Mouse (Mus musculus): ENCODE data around the gene Prr3. TPM values are rescaled to one million over a fixed set of nuclear protein-coding genes. Genes with fewer than 3 reads are reported as not detected.
A peak's percentile ranks its signal among the peaks of the same experiment; 100 is the strongest.
"Not testable (repeated sequence)": the region's sequence is repeated elsewhere in the genome, so short reads cannot be mapped to it uniquely, and the experiment has no call there.

Prr3 gene
- polyA plus RNA-seq, 1 experiment from 2014 or later: 37.7 TPM

- no peak overlapping the region for H3K4me3 ChIP-seq (ENCODE audit: low read depth, low read length)
- H3K4me1 ChIP-seq (ENCODE audit: control insufficient read depth, insufficient read depth, low read length): no peaks in the 10 kb centered on the region
- no peak overlapping the region for H3K4me2 ChIP-seq (ENCODE audit: low read depth, low read length)
- no peak overlapping the region for H3K9ac ChIP-seq (replicated peaks; ENCODE audit: low read length)
- H3K27ac ChIP-seq (replicated peaks; ENCODE audit: low read depth, low read length): no peak overlapping the region
- WGBS: 92% methylated on average over 9 of the region's 9 CpGs
- H3K36me3 ChIP-seq (replicated peaks; ENCODE audit: control insufficient read depth, insufficient read depth, low read depth, low read length): no peaks in the 10 kb centered on the region
- ATAC-seq (replicated peaks; ENCODE audit: insufficient number of reproducible peaks, low FRiP score, low TSS enrichment, low read depth): no peak
- no peaks in the 10 kb centered on the region for H3K9me3 ChIP-seq (replicated peaks; ENCODE audit: control insufficient read depth, low read length)
- no peaks in the 10 kb centered on the region for H3K27me3 ChIP-seq (ENCODE audit: control insufficient read depth, insufficient read depth, low read length)
- no peak for DNase-seq (ENCODE audit: low spot score)
These were observed 42.1 kb upstream of the Prr3 start for GRCm38 (mm10) chr17:36022098-36022497.

- no peak overlapping the region for H3K27ac ChIP-seq (replicated peaks; ENCODE audit: low read depth, low read length)
- no peak for ATAC-seq (replicated peaks; ENCODE audit: insufficient number of reproducible peaks, low FRiP score, low TSS enrichment, low read depth)
- 89% methylated on average over 1 of the region's 1 CpGs for WGBS
These were observed 41.3 kb upstream of the Prr3 start for GRCm38 (mm10) chr17:36021309-36021708.

DNA sequence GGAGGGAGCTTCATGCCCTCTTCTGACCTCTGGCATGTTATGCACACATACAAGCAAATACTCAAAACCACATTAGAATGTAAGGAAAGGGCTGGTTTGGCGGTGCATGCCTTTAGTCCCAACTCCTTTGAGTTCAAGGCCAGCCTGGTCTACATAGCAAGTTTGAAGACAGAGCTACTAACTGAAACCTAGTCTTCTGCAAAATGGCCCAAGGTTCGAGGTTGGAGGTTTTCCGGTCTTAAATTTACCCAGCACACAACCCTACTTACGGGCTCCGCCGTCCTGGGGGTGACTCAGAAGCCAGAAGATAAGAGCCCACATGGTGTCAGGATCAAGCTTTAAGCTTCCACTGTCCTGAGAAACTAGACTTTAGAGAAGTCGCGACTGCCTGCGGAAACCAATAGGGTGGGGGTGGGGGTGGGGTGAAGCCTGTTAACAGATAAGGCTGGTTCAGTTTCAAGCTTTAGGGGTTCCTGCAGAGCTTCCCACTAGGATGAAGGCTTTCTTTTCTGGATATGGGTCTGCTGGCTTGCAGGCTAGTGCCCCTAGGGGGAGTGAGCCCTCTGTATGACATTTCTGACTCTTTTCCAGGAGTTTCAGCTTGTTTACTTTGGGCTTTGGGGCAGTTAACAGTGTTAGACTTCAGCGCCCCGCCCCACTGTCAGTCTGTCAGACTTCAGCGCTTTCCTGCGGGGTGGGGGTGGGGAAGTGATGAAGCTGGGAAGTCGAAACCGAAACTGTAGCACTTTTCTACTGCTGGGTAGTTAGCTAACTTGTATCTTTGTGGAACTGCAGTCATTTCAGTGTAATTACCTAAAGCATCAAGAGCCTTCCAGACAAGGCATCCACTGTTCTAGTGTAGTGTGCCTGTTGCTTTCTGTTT, 40.4 kb upstream of the Prr3 start, which contains the start of gene H2-T24:
TSS of gene H2-T24 (minus strand) at position 370 of the 883 bp plus-strand sequence.
- Histone ChIP-seq H3K9me3 (replicated peaks; ENCODE audit: control insufficient read depth, low read length) (no peaks in the 10 kb centered on the region), H3K4me1 (ENCODE audit: control insufficient read depth, insufficient read depth, low read length) (no peaks in the 10 kb centered on the region), H3K36me3 (replicated peaks; ENCODE audit: control insufficient read depth, insufficient read depth, low read depth, low read length) (no peaks in the 10 kb centered on the region), H3K27me3 (ENCODE audit: control insufficient read depth, insufficient read depth, low read length) (no peaks in the 10 kb centered on the region), H3K4me2 (ENCODE audit: low read depth, low read length) (no peak within 1 kb of the TSS), H3K27ac (replicated peaks; ENCODE audit: low read depth, low read length) (no peak within 1 kb of the TSS), H3K9ac (replicated peaks; ENCODE audit: low read length) (no peak within 1 kb of the TSS), H3K4me3 (ENCODE audit: low read depth, low read length) (no peak within 1 kb of the TSS)
- WGBS: 41% methylated on average over 15 of the region's 15 CpGs
- ATAC-seq (replicated peaks; ENCODE audit: insufficient number of reproducible peaks, low FRiP score, low TSS enrichment, low read depth): no peak; the same call in 1 of the 2 replicates
- DNase-seq (ENCODE audit: low spot score): peak; percentile 58

More at GRCm38 (mm10) chr17:36021309-36021708, 41.3 kb upstream of the Prr3 start:
- Histone ChIP-seq H3K4me1 (ENCODE audit: control insufficient read depth, insufficient read depth, low read length) (no peaks in the 10 kb centered on the region), H3K36me3 (replicated peaks; ENCODE audit: control insufficient read depth, insufficient read depth, low read depth, low read length) (no peaks in the 10 kb centered on the region), H3K4me3 (ENCODE audit: low read depth, low read length) (no peak overlapping the region), H3K9me3 (replicated peaks; ENCODE audit: control insufficient read depth, low read length) (no peaks in the 10 kb centered on the region), H3K27me3 (ENCODE audit: control insufficient read depth, insufficient read depth, low read length) (no peaks in the 10 kb centered on the region), H3K9ac (replicated peaks; ENCODE audit: low read length) (no peak overlapping the region), H3K4me2 (ENCODE audit: low read depth, low read length) (no peak overlapping the region)
- no peak for DNase-seq (ENCODE audit: low spot score)

DNA sequence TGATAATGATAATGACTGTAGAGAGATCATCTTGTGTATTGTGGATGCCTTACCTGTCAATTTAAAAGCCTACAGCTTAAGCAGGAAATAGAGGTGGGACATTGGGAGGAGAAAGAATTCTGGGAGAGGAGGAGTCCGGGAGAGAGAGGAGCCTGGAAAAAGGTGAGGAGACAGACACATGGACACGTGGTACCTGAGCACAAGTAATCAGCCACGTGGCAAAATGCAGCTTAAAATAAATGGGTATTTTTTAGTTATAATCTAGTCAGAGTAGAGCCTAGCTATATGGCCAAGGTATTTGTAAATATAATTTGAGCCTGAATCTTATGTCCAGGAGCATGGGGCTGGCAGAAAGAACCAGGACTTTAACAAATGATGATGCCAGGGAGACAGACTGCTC, 39.5 kb upstream of the Prr3 start:
- no peak for DNase-seq (ENCODE audit: low spot score)
- Histone ChIP-seq H3K9me3 (replicated peaks; ENCODE audit: control insufficient read depth, low read length) (no peaks in the 10 kb centered on the region), H3K36me3 (replicated peaks; ENCODE audit: control insufficient read depth, insufficient read depth, low read depth, low read length) (peaks cover 1% of the 10 kb centered on the region; the same call in 1 of the 2 replicates), H3K4me1 (ENCODE audit: control insufficient read depth, insufficient read depth, low read length) (no peaks in the 10 kb centered on the region), H3K4me2 (ENCODE audit: low read depth, low read length) (no peak overlapping the region), H3K27ac (replicated peaks; ENCODE audit: low read depth, low read length) (no peak overlapping the region), H3K9ac (replicated peaks; ENCODE audit: low read length) (no peak overlapping the region), H3K27me3 (ENCODE audit: control insufficient read depth, insufficient read depth, low read length) (no peaks in the 10 kb centered on the region), H3K4me3 (ENCODE audit: low read depth, low read length) (no peak overlapping the region)
- ATAC-seq (replicated peaks; ENCODE audit: insufficient number of reproducible peaks, low FRiP score, low TSS enrichment, low read depth): no peak
- WGBS: 73% methylated on average over 3 of the region's 3 CpGs

DNA sequence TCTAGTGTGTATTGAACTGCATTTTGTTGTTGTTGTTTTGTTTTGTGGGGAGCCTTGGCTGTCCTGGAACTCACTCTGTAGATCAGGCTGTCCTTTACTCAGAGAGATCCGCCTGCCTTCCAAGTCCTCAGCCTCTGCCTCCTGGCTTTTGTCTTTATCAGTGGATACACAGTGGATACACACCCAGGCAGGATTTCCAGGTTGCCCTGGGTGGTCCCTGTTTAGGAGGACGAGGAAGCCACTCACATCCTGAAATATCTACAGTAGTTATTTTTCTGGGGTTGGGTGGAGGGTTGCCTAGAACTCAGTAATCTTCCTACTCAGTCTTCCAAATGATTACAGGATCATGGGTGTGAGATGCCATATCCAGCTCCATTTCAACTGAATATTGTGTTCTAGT, 38.9 kb upstream of the Prr3 start:
- Histone ChIP-seq H3K9ac (replicated peaks; ENCODE audit: low read length) (no peak overlapping the region), H3K9me3 (replicated peaks; ENCODE audit: control insufficient read depth, low read length) (no peaks in the 10 kb centered on the region), H3K4me2 (ENCODE audit: low read depth, low read length) (no peak overlapping the region), H3K27me3 (ENCODE audit: control insufficient read depth, insufficient read depth, low read length) (no peaks in the 10 kb centered on the region), H3K4me3 (ENCODE audit: low read depth, low read length) (no peak overlapping the region), H3K4me1 (ENCODE audit: control insufficient read depth, insufficient read depth, low read length) (no peaks in the 10 kb centered on the region), H3K27ac (replicated peaks; ENCODE audit: low read depth, low read length) (no peak overlapping the region), H3K36me3 (replicated peaks; ENCODE audit: control insufficient read depth, insufficient read depth, low read depth, low read length) (peaks cover 2% of the 10 kb centered on the region; the same call in 1 of the 2 replicates)
- DNase-seq (ENCODE audit: low spot score) (no peak), ATAC-seq (replicated peaks; ENCODE audit: insufficient number of reproducible peaks, low FRiP score, low TSS enrichment, low read depth) (no peak)
- 77% methylated on average over 2 of the region's 2 CpGs for WGBS

- H3K4me2 ChIP-seq (ENCODE audit: low read depth, low read length): no peak overlapping the region
- H3K4me1 ChIP-seq (ENCODE audit: control insufficient read depth, insufficient read depth, low read length): no peaks in the 10 kb centered on the region
- H3K27ac ChIP-seq (replicated peaks; ENCODE audit: low read depth, low read length): no peak overlapping the region
- H3K4me3 ChIP-seq (ENCODE audit: low read depth, low read length): no peak overlapping the region
- DNase-seq (ENCODE audit: low spot score): no peak
- no peak for ATAC-seq (replicated peaks; ENCODE audit: insufficient number of reproducible peaks, low FRiP score, low TSS enrichment, low read depth)
- no peak overlapping the region for H3K9ac ChIP-seq (replicated peaks; ENCODE audit: low read length)
- H3K36me3 ChIP-seq (replicated peaks; ENCODE audit: control insufficient read depth, insufficient read depth, low read depth, low read length): peaks cover 2% of the 10 kb centered on the region; the same call in 1 of the 2 replicates
- no peaks in the 10 kb centered on the region for H3K27me3 ChIP-seq (ENCODE audit: control insufficient read depth, insufficient read depth, low read length)
- H3K9me3 ChIP-seq (replicated peaks; ENCODE audit: control insufficient read depth, low read length): no peaks in the 10 kb centered on the region
- WGBS: 88% methylated on average over 5 of the region's 5 CpGs
These were observed 37.0 kb upstream of the Prr3 start for GRCm38 (mm10) chr17:36017046-36017445.

DNA sequence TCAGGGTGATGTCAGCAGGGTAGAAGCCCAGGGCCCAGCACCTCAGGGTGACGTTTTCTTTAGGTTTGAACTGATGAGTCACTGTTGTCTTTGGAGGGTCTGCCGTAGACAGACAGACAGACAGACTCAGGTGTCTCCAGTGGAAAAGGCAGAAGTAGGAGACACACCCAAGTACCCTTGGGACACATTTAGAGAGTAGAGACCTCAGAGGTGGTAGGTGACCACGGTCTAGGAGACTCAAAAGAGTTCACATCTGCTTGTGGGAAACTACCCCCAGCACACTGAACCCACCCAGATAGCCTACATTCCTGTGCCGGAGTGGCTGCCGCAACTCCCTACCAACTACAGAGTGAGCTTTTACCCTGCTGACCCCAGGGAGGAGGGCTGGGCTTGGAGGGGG, 34.9 kb upstream of the Prr3 start:
- Histone ChIP-seq H3K27me3 (ENCODE audit: control insufficient read depth, insufficient read depth, low read length) (no peaks in the 10 kb centered on the region), H3K4me3 (ENCODE audit: low read depth, low read length) (no peak overlapping the region), H3K36me3 (replicated peaks; ENCODE audit: control insufficient read depth, insufficient read depth, low read depth, low read length) (peaks cover 2% of the 10 kb centered on the region; the same call in 1 of the 2 replicates), H3K27ac (replicated peaks; ENCODE audit: low read depth, low read length) (no peak overlapping the region), H3K4me2 (ENCODE audit: low read depth, low read length) (no peak overlapping the region), H3K9ac (replicated peaks; ENCODE audit: low read length) (no peak overlapping the region), H3K9me3 (replicated peaks; ENCODE audit: control insufficient read depth, low read length) (no peaks in the 10 kb centered on the region), H3K4me1 (ENCODE audit: control insufficient read depth, insufficient read depth, low read length) (no peaks in the 10 kb centered on the region)
- WGBS: 95% methylated on average over 5 of the region's 5 CpGs
- DNase-seq (ENCODE audit: low spot score): no peak
- ATAC-seq (replicated peaks; ENCODE audit: insufficient number of reproducible peaks, low FRiP score, low TSS enrichment, low read depth): no peak

DNA sequence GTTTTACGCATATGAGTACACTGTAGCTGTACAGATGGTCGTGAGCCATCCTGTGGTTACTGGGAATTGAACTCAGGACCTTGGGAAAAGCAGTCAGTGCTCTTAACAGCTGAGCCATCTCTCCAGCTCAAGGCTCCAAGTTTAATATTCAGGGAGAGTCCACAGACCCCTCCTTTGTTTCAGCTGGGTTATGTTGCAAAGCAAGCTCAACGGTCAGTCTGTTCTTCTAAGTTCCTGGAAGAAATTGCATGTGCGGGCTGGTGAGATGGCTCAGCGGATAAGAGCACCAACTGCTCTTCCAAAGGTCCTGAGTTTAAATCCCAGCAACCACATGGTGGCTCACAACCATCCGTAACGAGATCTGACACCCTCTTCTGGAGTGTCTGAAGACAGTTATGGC, 24.4 kb upstream of the Prr3 start:
- not testable (repeated sequence) for H3K36me3 ChIP-seq (replicated peaks; ENCODE audit: control insufficient read depth, insufficient read depth, low read depth, low read length); DNase-seq (ENCODE audit: low spot score); H3K4me1 ChIP-seq (ENCODE audit: control insufficient read depth, insufficient read depth, low read length); H3K4me2 ChIP-seq (ENCODE audit: low read depth, low read length); H3K9ac ChIP-seq (replicated peaks; ENCODE audit: low read length); H3K4me3 ChIP-seq (ENCODE audit: low read depth, low read length); H3K9me3 ChIP-seq (replicated peaks; ENCODE audit: control insufficient read depth, low read length); ATAC-seq (replicated peaks; ENCODE audit: insufficient number of reproducible peaks, low FRiP score, low TSS enrichment, low read depth); H3K27ac ChIP-seq (replicated peaks; ENCODE audit: low read depth, low read length); H3K27me3 ChIP-seq (ENCODE audit: control insufficient read depth, insufficient read depth, low read length)
- WGBS: 95% methylated on average over 7 of the region's 7 CpGs
